Mouse (Mus musculus) hindbrain, embryonic 12.5 days (tissue): ENCODE measurements around the gene Igsf21. TPM values are rescaled to one million over a fixed set of nuclear protein-coding genes. Genes with fewer than 3 reads are reported as not detected.

Source experiments
- ATAC-seq: fragments of 200-750 bp; cut with Nextera tagmentation; 2 replicates; pipeline ENCODE4 v1.8.0; 2017; ENCODE audit warnings: moderate TSS enrichment; ENCODE audit not compliant: low FRiP score
- H3K27ac ChIP-seq: fragments of 300-500 bp; sonication (generic); 2 replicates; pipeline ENCODE4 v1.5.1; 2016; ENCODE audit warnings: mild to moderate bottlenecking
- H3K27me3 ChIP-seq: fragments of 300-500 bp; sonication (generic); 2 replicates; pipeline ENCODE4 v1.6.1; 2016; ENCODE audit warnings: mild to moderate bottlenecking
- H3K36me3 ChIP-seq: fragments of 300-500 bp; sonication (generic); 2 replicates; pipeline ENCODE4 v1.6.1; 2016; ENCODE audit warnings: mild to moderate bottlenecking
- H3K4me1 ChIP-seq: fragments of 300-500 bp; sonication (generic); 2 replicates; pipeline ENCODE4 v1.6.1; 2016
- H3K4me2 ChIP-seq: fragments of 300-500 bp; sonication (generic); replicated peaks from 2 replicates; pipeline ENCODE4 v1.6.1; 2016; ENCODE audit warnings: mild to moderate bottlenecking
- H3K4me3 ChIP-seq: fragments of 300-500 bp; sonication (generic); 2 replicates; pipeline ENCODE4 v1.5.1; 2016; ENCODE audit warnings: mild to moderate bottlenecking
- H3K9ac ChIP-seq: fragments of 300-500 bp; sonication (generic); 2 replicates; pipeline ENCODE4 v1.6.1; 2016; ENCODE audit warnings: mild to moderate bottlenecking, moderate library complexity
- H3K9me3 ChIP-seq: fragments of 300-500 bp; sonication (generic); replicated peaks from 2 replicates; pipeline ENCODE4 v1.6.1; 2016; ENCODE audit warnings: mild to moderate bottlenecking
- WGBS: fragments of 180-500 bp; shearing (Covaris S2); methylation state at CpG from one replicate; pipeline ENCODE4 v1.1.7; 2016; 5-methylcytosine and 5-hydroxymethylcytosine counted together
- polyA plus RNA-seq: library from polyadenylated mRNA; unstranded; fragments of >200 nt; fragmentation: Nextera tagmentation; extraction: Ambion mirVana; gene quantifications from 2 replicates; pipeline ENCODE4 v1.2.1, GENCODE M21; 2016

Igsf21 gene
- polyA plus RNA-seq, 1 experiment from 2014 or later, result 15.0 TPM

DNA sequence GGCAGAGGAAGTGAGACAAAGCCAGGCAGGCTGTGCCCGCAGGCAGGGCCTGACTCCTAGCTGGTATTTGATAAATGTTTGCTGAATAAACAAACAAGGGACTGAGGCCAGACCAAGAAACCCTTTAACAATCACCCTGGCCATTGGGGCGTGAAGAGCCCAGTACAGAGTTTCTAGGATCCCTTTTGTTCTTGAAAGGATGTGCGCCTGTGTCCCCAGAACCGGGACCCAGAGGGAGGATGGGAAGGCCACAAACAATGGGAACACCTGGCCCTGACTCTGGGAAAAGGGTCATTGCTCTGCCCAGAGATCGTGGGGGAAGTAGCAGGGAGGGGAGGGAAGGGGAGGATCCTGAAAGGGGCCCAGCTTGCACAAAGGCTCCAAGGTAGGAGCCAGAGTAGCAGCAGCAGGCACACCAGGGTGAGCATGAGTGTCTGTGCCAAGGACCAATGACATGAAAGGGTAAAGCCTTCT, 269.2 kb downstream of the Igsf21 start:
- Histone ChIP-seq H3K9ac (no peak overlapping the region; the same call in 1 of the 2 replicates), H3K27ac (peak overlapping the region; percentile 70), H3K4me2 (no peak overlapping the region), H3K36me3 (no peaks in the 10 kb centered on the region), H3K9me3 (no peaks in the 10 kb centered on the region), H3K27me3 (no peaks in the 10 kb centered on the region), H3K4me3 (no peak overlapping the region), H3K4me1 (peaks cover 29% of the 10 kb centered on the region)
- 9% methylated on average over 5 of the region's 5 CpGs for WGBS
- peak; percentile 51; the same call in 1 of the 2 replicates for ATAC-seq
